Mouse (Mus musculus): ENCODE results near the gene Ccdc88c.

The Ccdc88c gene

GRCm38 (mm10) chr12:100907598-100908297 is 121.1 kb downstream of the Ccdc88c start, which contains the start of gene Gpr68:
Gene Gpr68 (minus strand): TSS chr12:100908198.
- no peak for TF ChIP-seq GATA4 (IDR thresholded peaks at IDR 0.05; ENCODE audit: insufficient replicate concordance, low read length)

- TF ChIP-seq GATA4 (IDR thresholded peaks at IDR 0.05; ENCODE audit: insufficient replicate concordance, low read length), result no peak
These were observed 122.0 kb downstream of the Ccdc88c start for GRCm38 (mm10) chr12:100906861-100907260.

GRCm38 (mm10) chr12:100903761-100904160 is 125.1 kb downstream of the Ccdc88c start:
- TF ChIP-seq GATA4 (IDR thresholded peaks at IDR 0.05; ENCODE audit: insufficient replicate concordance, low read length), result no peak

- no peak for TF ChIP-seq GATA4 (IDR thresholded peaks at IDR 0.05; ENCODE audit: insufficient replicate concordance, low read length)
These were observed 127.5 kb downstream of the Ccdc88c start for GRCm38 (mm10) chr12:100901386-100901785.

DNA sequence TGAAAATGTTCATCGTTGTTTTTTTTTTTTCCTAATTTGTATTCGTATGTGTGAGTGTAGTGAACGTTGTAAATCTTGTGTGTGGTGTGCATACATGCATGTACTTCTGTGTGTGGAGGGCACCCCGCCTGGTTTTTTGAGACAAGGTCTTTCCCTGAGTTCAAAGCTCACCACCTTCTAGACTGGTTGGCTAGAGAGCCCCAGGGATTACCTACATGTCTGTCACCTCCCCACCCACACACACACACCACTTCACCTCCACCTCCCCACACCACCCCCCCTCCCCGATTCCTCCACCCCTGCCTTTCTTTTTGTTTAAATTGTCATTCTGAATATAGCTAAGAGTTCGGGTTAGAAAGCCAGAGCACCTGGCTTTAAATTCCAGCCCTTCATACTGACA is 128.0 kb downstream of the Ccdc88c start:
- TF ChIP-seq GATA4 (IDR thresholded peaks at IDR 0.05; ENCODE audit: insufficient replicate concordance, low read length), result no peak

- TF ChIP-seq GATA4 (IDR thresholded peaks at IDR 0.05; ENCODE audit: insufficient replicate concordance, low read length), result no peak
These were observed 129.7 kb downstream of the Ccdc88c start for GRCm38 (mm10) chr12:100899111-100899640.

DNA sequence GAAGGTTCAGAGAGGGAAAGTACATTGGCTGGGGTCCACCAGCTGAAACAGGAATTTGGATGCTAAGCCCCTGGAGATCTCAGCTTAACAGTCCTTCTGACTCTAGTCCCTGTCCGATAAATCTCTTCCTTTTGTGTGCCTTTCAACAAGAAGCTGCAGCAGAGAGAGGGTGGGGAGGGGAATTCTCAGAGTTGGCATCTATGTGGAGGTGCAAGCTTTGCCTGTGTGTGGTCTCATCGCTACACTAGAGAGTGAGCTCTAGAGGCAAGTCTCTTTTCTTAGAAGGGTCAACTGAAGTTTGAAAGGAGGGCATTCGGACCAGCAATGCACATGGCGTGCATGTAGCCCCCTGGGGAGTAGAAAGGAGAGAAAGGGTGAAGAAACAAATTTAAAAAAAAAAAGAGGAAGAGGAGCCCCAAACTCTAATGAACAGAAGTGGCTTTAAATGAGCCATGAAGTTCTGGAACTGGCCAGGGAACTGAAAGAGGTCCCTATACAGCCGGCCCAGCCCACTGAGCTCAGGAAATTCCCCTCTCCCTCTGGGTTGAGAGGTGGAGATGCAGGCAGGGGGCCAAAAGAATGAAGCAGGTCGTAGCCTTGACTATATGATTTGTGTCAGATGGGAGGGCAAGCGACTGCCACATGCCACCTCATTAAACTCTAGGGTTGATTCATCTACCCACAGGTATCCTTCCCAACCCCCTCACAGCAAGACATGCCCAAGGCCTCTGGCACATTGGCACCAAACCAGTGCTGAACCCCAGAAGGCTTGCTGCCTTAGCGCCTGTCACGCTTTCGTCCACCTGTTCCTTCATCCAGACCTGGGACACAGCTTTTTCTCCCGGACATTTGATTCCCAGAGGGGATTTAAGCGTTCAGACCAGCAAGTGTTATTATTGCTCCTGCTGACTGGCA is 130.9 kb downstream of the Ccdc88c start:
- no peak for TF ChIP-seq GATA4 (IDR thresholded peaks at IDR 0.05; ENCODE audit: insufficient replicate concordance, low read length)

GRCm38 (mm10) chr12:100896661-100897060 is 132.2 kb downstream of the Ccdc88c start:
- no peak for TF ChIP-seq GATA4 (IDR thresholded peaks at IDR 0.05; ENCODE audit: insufficient replicate concordance, low read length)

GRCm38 (mm10) chr12:100895504-100895903 is 133.4 kb downstream of the Ccdc88c start:
- TF ChIP-seq GATA4 (IDR thresholded peaks at IDR 0.05; ENCODE audit: insufficient replicate concordance, low read length), result no peak

DNA sequence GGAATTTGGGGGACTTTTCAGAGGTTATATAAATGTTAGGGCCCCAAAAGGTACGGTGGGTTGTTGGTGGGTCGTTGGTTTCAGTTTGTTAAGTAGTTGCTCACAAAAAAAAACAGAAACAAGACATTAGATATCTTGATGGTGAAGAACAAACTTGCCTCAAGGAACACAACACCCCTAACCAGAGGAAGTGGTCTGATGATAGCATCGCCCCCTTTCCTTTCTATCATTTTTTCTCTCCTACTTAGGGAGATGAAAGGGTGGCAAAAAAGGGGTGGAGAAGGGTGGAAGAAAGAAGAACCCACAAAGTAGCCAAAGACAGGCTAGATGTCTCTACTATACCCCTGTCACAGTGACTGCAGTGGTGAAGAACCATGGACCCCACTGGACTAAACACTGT is 138.3 kb downstream of the Ccdc88c start:
- no peak for TF ChIP-seq GATA4 (IDR thresholded peaks at IDR 0.05; ENCODE audit: insufficient replicate concordance, low read length)

GRCm38 (mm10) chr12:100887801-100888258 is 141.0 kb downstream of the Ccdc88c start:
- no peak for TF ChIP-seq GATA4 (IDR thresholded peaks at IDR 0.05; ENCODE audit: insufficient replicate concordance, low read length)

- no peak for TF ChIP-seq GATA4 (IDR thresholded peaks at IDR 0.05; ENCODE audit: insufficient replicate concordance, low read length)
These were observed 142.0 kb downstream of the Ccdc88c start for GRCm38 (mm10) chr12:100886877-100887276.

GRCm38 (mm10) chr12:100885585-100885984 is 143.3 kb downstream of the Ccdc88c start:
- TF ChIP-seq GATA4 (IDR thresholded peaks at IDR 0.05; ENCODE audit: insufficient replicate concordance, low read length), result no peak

DNA sequence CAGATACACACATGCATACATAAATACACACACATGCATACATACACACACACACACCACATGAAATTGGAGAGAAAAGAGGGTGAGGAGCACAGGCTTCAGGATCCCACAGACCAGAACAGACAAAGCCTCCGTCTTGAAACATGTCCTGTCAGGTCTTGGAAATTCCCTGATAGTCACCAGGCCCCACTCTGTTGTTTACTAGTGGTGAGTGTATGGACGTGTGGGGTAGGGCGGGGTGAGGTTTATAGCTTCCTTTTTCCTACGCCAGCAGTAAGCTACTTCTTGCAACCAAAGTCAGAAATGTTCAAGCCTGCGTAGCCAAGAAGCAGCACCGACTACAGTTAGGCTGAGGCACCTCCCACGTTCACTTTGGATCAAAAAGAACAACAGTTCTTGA is 145.7 kb downstream of the Ccdc88c start:
- no peak for TF ChIP-seq GATA4 (IDR thresholded peaks at IDR 0.05; ENCODE audit: insufficient replicate concordance, low read length)

- no peak for TF ChIP-seq GATA4 (IDR thresholded peaks at IDR 0.05; ENCODE audit: insufficient replicate concordance, low read length)
These were observed 150.3 kb downstream of the Ccdc88c start for GRCm38 (mm10) chr12:100878556-100878955.

DNA sequence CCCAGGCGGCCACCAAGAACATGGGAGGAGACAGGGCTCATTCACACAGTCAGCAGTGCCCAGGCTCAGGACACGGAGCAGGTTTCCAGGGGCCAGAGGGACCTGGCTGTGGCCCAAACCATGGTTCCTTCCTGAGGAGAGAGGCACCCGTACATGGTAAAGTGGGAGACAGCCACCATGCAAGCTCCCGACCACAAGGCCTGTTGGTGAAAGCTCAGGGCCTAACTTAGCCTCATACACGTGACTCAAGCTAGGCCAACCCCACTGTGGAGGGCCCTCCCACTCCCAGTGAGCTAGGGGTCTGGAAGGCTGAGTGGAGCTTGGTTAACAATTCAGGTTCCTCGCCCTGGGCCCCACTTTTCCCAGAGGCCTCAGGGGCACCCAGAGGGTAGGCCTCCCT is 150.9 kb downstream of the Ccdc88c start:
- TF ChIP-seq GATA4 (IDR thresholded peaks at IDR 0.05; ENCODE audit: insufficient replicate concordance, low read length), result no peak

All from liver, adult (tissue).